Mouse (Mus musculus) Muller cell, postnatal 12 days (primary cell): ENCODE results near the gene Gm5089.

Experiments used
- DNase-seq: peaks from one replicate; pipeline ENCODE4 v3.0.0-alpha.2; 2015; ENCODE audit errors: inconsistent ontology term

Gm5089 gene

GRCm38 (mm10) chr14:122477971-122478573 lies 27.2 kb upstream of the Gm5089 start:
- no peak for DNase-seq

GRCm38 (mm10) chr14:122477261-122477671 lies 26.4 kb upstream of the Gm5089 start:
- no peak for DNase-seq

- peak; percentile 37 for DNase-seq
Measured at GRCm38 (mm10) chr14:122476822-122477215, 25.9 kb upstream of the Gm5089 start.

- peak; percentile 62 for DNase-seq
Measured at GRCm38 (mm10) chr14:122476041-122476821, 25.3 kb upstream of the Gm5089 start.

- no peak for DNase-seq
Measured at GRCm38 (mm10) chr14:122475557-122476040, 24.7 kb upstream of the Gm5089 start.

- peak; percentile 96 for DNase-seq
Measured at GRCm38 (mm10) chr14:122474891-122475556, 24.1 kb upstream of the Gm5089 start, which contains the start of gene Zic2. TSS of gene Zic2 (plus strand) at chr14:122475435.

GRCm38 (mm10) chr14:122474041-122474890 lies 23.4 kb upstream of the Gm5089 start:
- DNase-seq = peak; percentile 96

GRCm38 (mm10) chr14:122473211-122473751 lies 22.4 kb upstream of the Gm5089 start:
- DNase-seq = no peak

GRCm38 (mm10) chr14:122472647-122473046 lies 21.7 kb upstream of the Gm5089 start:
- DNase-seq = no peak

GRCm38 (mm10) chr14:122472161-122472560 lies 21.2 kb upstream of the Gm5089 start:
- DNase-seq = no peak

- no peak for DNase-seq
Measured at GRCm38 (mm10) chr14:122471449-122472085, 20.7 kb upstream of the Gm5089 start.

- DNase-seq = no peak
Measured at GRCm38 (mm10) chr14:122468971-122469755, 18.2 kb upstream of the Gm5089 start.

- DNase-seq = no peak
Measured at GRCm38 (mm10) chr14:122467926-122468841, 17.3 kb upstream of the Gm5089 start.

GRCm38 (mm10) chr14:122466756-122467362 lies 15.9 kb upstream of the Gm5089 start:
- DNase-seq = no peak

- no peak for DNase-seq
Measured at GRCm38 (mm10) chr14:122465931-122466490, 15.1 kb upstream of the Gm5089 start.

- DNase-seq = peak; percentile 92
Measured at GRCm38 (mm10) chr14:122464763-122465741, 14.1 kb upstream of the Gm5089 start, which contains the start of gene Zic5. TSS of gene Zic5 (minus strand) at chr14:122465677.

GRCm38 (mm10) chr14:122464351-122464762 lies 13.4 kb upstream of the Gm5089 start:
- no peak for DNase-seq
